Mouse (Mus musculus) small intestine, adult 2 months (tissue): Measurements from ENCODE around the gene B430306N03Rik. TPM values are rescaled to one million over a fixed set of nuclear protein-coding genes. Genes with fewer than 3 reads are reported as not detected.
"Not testable (repeated sequence)": the region's sequence is repeated elsewhere in the genome, so short reads cannot be mapped to it uniquely, and the experiment has no call there.

ENCODE experiments used
- H3K27ac ChIP-seq: fragments of 200-500 bp; 2 replicates; pipeline ENCODE4 v1.5.1; 2012; ENCODE audit warnings: low read depth, low read length, control low read depth, inconsistent platforms; ENCODE audit not compliant: insufficient read depth
- H3K27me3 ChIP-seq: fragments of 200-500 bp; 2 replicates; pipeline ENCODE4 v1.6.1; 2012; ENCODE audit warnings: mild to moderate bottlenecking, moderate library complexity, low read length, inconsistent platforms; ENCODE audit not compliant: control insufficient read depth, insufficient read depth
- H3K36me3 ChIP-seq: fragments of 200-500 bp; 2 replicates; pipeline ENCODE4 v1.6.1; 2012; ENCODE audit warnings: mild to moderate bottlenecking, low read length, control low read depth, inconsistent platforms; ENCODE audit not compliant: control insufficient read depth, insufficient read depth
- H3K4me1 ChIP-seq: fragments of 200-500 bp; 2 replicates; pipeline ENCODE4 v1.6.1; 2012; ENCODE audit warnings: low read length, inconsistent platforms, mixed read lengths; ENCODE audit not compliant: control insufficient read depth, insufficient read depth, insufficient read length
- H3K4me3 ChIP-seq: fragments of 200-500 bp; 2 replicates; pipeline ENCODE4 v1.5.1; 2012; ENCODE audit warnings: low read depth, mild to moderate bottlenecking, control low read depth, inconsistent platforms, low read length, moderate library complexity
- CTCF ChIP-seq: fragments of 200-500 bp; IDR thresholded peaks from 2 replicates; pipeline ENCODE4 v1.5.1; 2012; ENCODE audit warnings: low read depth, mild to moderate bottlenecking, control low read depth, inconsistent platforms, low read length, moderate library complexity, mixed read lengths; ENCODE audit not compliant: insufficient replicate concordance, insufficient read length; ENCODE audit errors: extremely low read depth
- POLR2A ChIP-seq: fragments of 200-500 bp; IDR thresholded peaks from 2 replicates; pipeline ENCODE4 v1.6.1; 2012; ENCODE audit warnings: low read depth, mild to moderate bottlenecking, control low read depth, inconsistent platforms, low read length, moderate library complexity
- WGBS: fragments of 180-500 bp; shearing (Covaris S2); methylation state at CpG from one replicate; pipeline ENCODE4 v1.1.7; 2018; 5-methylcytosine and 5-hydroxymethylcytosine counted together
- polyA plus RNA-seq: library from polyadenylated mRNA; depleted of rRNA; stranded (reverse); fragments of >200 nt; gene quantifications from 2 replicates; pipeline ENCODE4 v1.2.3, GENCODE M21; 2012

The B430306N03Rik gene
- polyA plus RNA-seq, 1 experiment, result 0.52 TPM

- no peaks in the 10 kb centered on the region for H3K27me3 ChIP-seq
- no peak overlapping the region for H3K4me3 ChIP-seq
- H3K4me1 ChIP-seq, result peaks cover 3% of the 10 kb centered on the region; the same call in 1 of the 2 replicates
- H3K36me3 ChIP-seq, result no peaks in the 10 kb centered on the region
- no peak overlapping the region for H3K27ac ChIP-seq
- WGBS, result 86% methylated on average over 2 of the region's 2 CpGs
- TF ChIP-seq POLR2A, result no peak
- TF ChIP-seq CTCF, result no peak
Observed at GRCm38 (mm10) chr17:48343065-48343464, 27.1 kb downstream of the B430306N03Rik start.

GRCm38 (mm10) chr17:48345824-48346223, 29.9 kb downstream of the B430306N03Rik start:
- no peak for TF ChIP-seq POLR2A
- TF ChIP-seq CTCF, result no peak
- no peak overlapping the region for H3K4me3 ChIP-seq
- no peak overlapping the region for H3K27ac ChIP-seq
- peaks cover 3% of the 10 kb centered on the region; the same call in 1 of the 2 replicates for H3K4me1 ChIP-seq
- WGBS, result 50% methylated on average over 4 of the region's 4 CpGs
- no peaks in the 10 kb centered on the region for H3K27me3 ChIP-seq
- no peaks in the 10 kb centered on the region for H3K36me3 ChIP-seq

- TF ChIP-seq POLR2A (no peak), CTCF (no peak)
- no peak within 1 kb of the TSS for H3K27ac ChIP-seq
- no peaks in the 10 kb centered on the region for H3K27me3 ChIP-seq
- no peak within 1 kb of the TSS for H3K4me3 ChIP-seq
- H3K36me3 ChIP-seq, result no peaks in the 10 kb centered on the region
- 66% methylated on average over 5 of the region's 5 CpGs for WGBS
- H3K4me1 ChIP-seq, result peaks cover 3% of the 10 kb centered on the region; the same call in 1 of the 2 replicates
Observed at GRCm38 (mm10) chr17:48346231-48346630, 30.3 kb downstream of the B430306N03Rik start, which contains the start of gene Trem2. Trem2 (plus strand) TSS chr17:48346401.

GRCm38 (mm10) chr17:48346834-48347233, 30.9 kb downstream of the B430306N03Rik start:
- no peak for TF ChIP-seq POLR2A
- Histone ChIP-seq H3K27me3 (no peaks in the 10 kb centered on the region), H3K27ac (no peak overlapping the region), H3K4me1 (peaks cover 3% of the 10 kb centered on the region; the same call in 1 of the 2 replicates), H3K4me3 (no peak overlapping the region), H3K36me3 (no peaks in the 10 kb centered on the region)
- 68% methylated on average over 4 of the region's 4 CpGs for WGBS

- no peak for TF ChIP-seq POLR2A
- TF ChIP-seq CTCF, result no peak
- H3K27me3 ChIP-seq, result no peaks in the 10 kb centered on the region
- no peak overlapping the region for H3K4me3 ChIP-seq
- no peak overlapping the region for H3K27ac ChIP-seq
- WGBS, result 69% methylated on average over 2 of the region's 2 CpGs
- H3K36me3 ChIP-seq, result no peaks in the 10 kb centered on the region
- H3K4me1 ChIP-seq, result peaks cover 3% of the 10 kb centered on the region; the same call in 1 of the 2 replicates
Observed at GRCm38 (mm10) chr17:48347287-48347686, 31.3 kb downstream of the B430306N03Rik start.

GRCm38 (mm10) chr17:48350681-48351193, 34.8 kb downstream of the B430306N03Rik start:
- WGBS, result 84% methylated on average over 5 of the region's 5 CpGs
- TF ChIP-seq POLR2A (no peak), CTCF (no peak)
- Histone ChIP-seq H3K27ac (no peak overlapping the region), H3K27me3 (no peaks in the 10 kb centered on the region), H3K4me1 (peaks cover 3% of the 10 kb centered on the region; the same call in 1 of the 2 replicates), H3K4me3 (no peak overlapping the region), H3K36me3 (no peaks in the 10 kb centered on the region)

GRCm38 (mm10) chr17:48352976-48353375, 37.0 kb downstream of the B430306N03Rik start:
- WGBS, result 80% methylated on average over 7 of the region's 7 CpGs
- H3K27ac ChIP-seq, H3K4me1 ChIP-seq, H3K27me3 ChIP-seq, H3K4me3 ChIP-seq, H3K36me3 ChIP-seq: not testable (repeated sequence)
